Mouse (Mus musculus): ENCODE data around the gene Ambra1. TPM values are rescaled to one million over a fixed set of nuclear protein-coding genes. Genes with fewer than 3 reads are reported as not detected.

Ambra1 gene
- total RNA-seq, 2 experiments from 2014 or later: 13.8 to 15.5 TPM

GRCm38 (mm10) chr2:91727011-91727410 lies 2.9 kb upstream of the Ambra1 start:
- DNase-seq: no peak
- intact Hi-C loops (cut with DNase I): no loop called here

- intact Hi-C loops (cut with DNase I): no loop called here
- no peak for DNase-seq
Observed at GRCm38 (mm10) chr2:91729571-91729970, 363 bp upstream of the Ambra1 start.

GRCm38 (mm10) chr2:91735221-91735620 lies 5.3 kb downstream of the Ambra1 start:
- intact Hi-C loops (cut with DNase I): no loop called here
- no peak for DNase-seq

GRCm38 (mm10) chr2:91739586-91739985 lies 9.7 kb downstream of the Ambra1 start:
- no peak for DNase-seq
- intact Hi-C loops (cut with DNase I): no loop called here

- intact Hi-C loops (cut with DNase I): no loop called here
- no peak for DNase-seq
Observed at GRCm38 (mm10) chr2:91744686-91745085, 14.8 kb downstream of the Ambra1 start.

GRCm38 (mm10) chr2:91749811-91750261 lies 19.9 kb downstream of the Ambra1 start:
- peak; percentile 41 to 79 for DNase-seq
- intact Hi-C loops (cut with DNase I): no loop called here

- DNase-seq: no peak
- intact Hi-C loops (cut with DNase I): no loop called here
Observed at GRCm38 (mm10) chr2:91771921-91772705, 42.2 kb downstream of the Ambra1 start.

GRCm38 (mm10) chr2:91773309-91773708 lies 43.4 kb downstream of the Ambra1 start:
- DNase-seq: no peak
- intact Hi-C loops (cut with DNase I): no loop called here

GRCm38 (mm10) chr2:91779166-91779565 lies 49.2 kb downstream of the Ambra1 start:
- no peak for DNase-seq
- intact Hi-C loops (cut with DNase I): loop anchor here (2.0 kb wide), 1 partner anchor 146 kb away; no protein-coding TSS in a partner anchor

GRCm38 (mm10) chr2:91791621-91792020 lies 61.7 kb downstream of the Ambra1 start:
- DNase-seq: no peak
- intact Hi-C loops (cut with DNase I): no loop called here

- DNase-seq: no peak
- intact Hi-C loops (cut with DNase I): no loop called here
Observed at GRCm38 (mm10) chr2:91792346-91792745, 62.4 kb downstream of the Ambra1 start.

- DNase-seq: no peak
- intact Hi-C loops (cut with DNase I): no loop called here
Observed at GRCm38 (mm10) chr2:91794466-91794865, 64.5 kb downstream of the Ambra1 start.

GRCm38 (mm10) chr2:91795091-91795490 lies 65.2 kb downstream of the Ambra1 start:
- intact Hi-C loops (cut with DNase I): no loop called here
- no peak for DNase-seq

GRCm38 (mm10) chr2:91811433-91811832 lies 81.5 kb downstream of the Ambra1 start:
- intact Hi-C loops (cut with DNase I): no loop called here
- DNase-seq: no peak

- no peak for DNase-seq
- intact Hi-C loops (cut with DNase I): no loop called here
Observed at GRCm38 (mm10) chr2:91816741-91817140, 86.8 kb downstream of the Ambra1 start.

- DNase-seq: no peak
- intact Hi-C loops (cut with DNase I): no loop called here
Observed at GRCm38 (mm10) chr2:91832227-91832626, 102.3 kb downstream of the Ambra1 start.

GRCm38 (mm10) chr2:91834272-91834671 lies 104.3 kb downstream of the Ambra1 start:
- intact Hi-C loops (cut with DNase I): no loop called here
- DNase-seq: no peak

GRCm38 (mm10) chr2:91835031-91835430 lies 105.1 kb downstream of the Ambra1 start:
- DNase-seq: no peak
- intact Hi-C loops (cut with DNase I): loop anchor here (5.0 kb wide), 1 partner anchor 37 kb away; no protein-coding TSS in a partner anchor

- intact Hi-C loops (cut with DNase I): loop anchor here (5.0 kb wide), 1 partner anchor 37 kb away; no protein-coding TSS in a partner anchor
- no peak for DNase-seq
Observed at GRCm38 (mm10) chr2:91835631-91836030, 105.7 kb downstream of the Ambra1 start.

- no peak for DNase-seq
- intact Hi-C loops (cut with DNase I): no loop called here
Observed at GRCm38 (mm10) chr2:91844085-91844484, 114.2 kb downstream of the Ambra1 start.

- no peak for DNase-seq
- intact Hi-C loops (cut with DNase I): no loop called here
Observed at GRCm38 (mm10) chr2:91852446-91853191, 122.7 kb downstream of the Ambra1 start.

- DNase-seq: no peak
- intact Hi-C loops (cut with DNase I): no loop called here
Observed at GRCm38 (mm10) chr2:91854575-91854974, 124.6 kb downstream of the Ambra1 start.
